Mouse (Mus musculus) olfactory bulb, adult 2 months (tissue): Measurements from ENCODE around the gene Tmem234. TPM values are rescaled to one million over a fixed set of nuclear protein-coding genes. Genes with fewer than 3 reads are reported as not detected.

Experiments used
- H3K27ac ChIP-seq: fragments of 200-500 bp; 2 replicates; pipeline ENCODE4 v1.5.1; 2012; ENCODE audit warnings: low read depth, low read length; ENCODE audit not compliant: insufficient read depth
- H3K4me1 ChIP-seq: fragments of 200-500 bp; 2 replicates; pipeline ENCODE4 v1.6.1; 2012; ENCODE audit warnings: low read length; ENCODE audit not compliant: control insufficient read depth, insufficient read depth
- H3K4me3 ChIP-seq: fragments of 200-500 bp; 2 replicates; pipeline ENCODE4 v1.5.1; 2012; ENCODE audit warnings: mild to moderate bottlenecking, low read depth, low read length, moderate library complexity; ENCODE audit not compliant: insufficient read depth
- CTCF ChIP-seq: fragments of 200-500 bp; IDR thresholded peaks from 2 replicates; pipeline ENCODE4 v1.5.1; 2012; ENCODE audit warnings: low read depth, mild to moderate bottlenecking, low read length, moderate library complexity; ENCODE audit not compliant: insufficient read depth
- POLR2A ChIP-seq: fragments of 200-500 bp; IDR thresholded peaks from 2 replicates; pipeline ENCODE4 v1.6.1; 2012; ENCODE audit warnings: mild to moderate bottlenecking, low read depth, low read length, moderate library complexity; ENCODE audit not compliant: insufficient read depth
- WGBS: fragments of 180-500 bp; shearing (Covaris S2); methylation state at CpG from one replicate; pipeline ENCODE4 v1.1.7; 2018; 5-methylcytosine and 5-hydroxymethylcytosine counted together
- polyA plus RNA-seq: library from polyadenylated mRNA; stranded (reverse); fragments of >200 nt; gene quantifications from 2 replicates; pipeline ENCODE4 v1.2.4, GENCODE M21; 2012; ENCODE audit warnings: low replicate concordance; ENCODE audit not compliant: missing spikeins, insufficient read depth, insufficient read length

Gene Tmem234
- polyA plus RNA-seq, 1 experiment = 500 TPM

DNA sequence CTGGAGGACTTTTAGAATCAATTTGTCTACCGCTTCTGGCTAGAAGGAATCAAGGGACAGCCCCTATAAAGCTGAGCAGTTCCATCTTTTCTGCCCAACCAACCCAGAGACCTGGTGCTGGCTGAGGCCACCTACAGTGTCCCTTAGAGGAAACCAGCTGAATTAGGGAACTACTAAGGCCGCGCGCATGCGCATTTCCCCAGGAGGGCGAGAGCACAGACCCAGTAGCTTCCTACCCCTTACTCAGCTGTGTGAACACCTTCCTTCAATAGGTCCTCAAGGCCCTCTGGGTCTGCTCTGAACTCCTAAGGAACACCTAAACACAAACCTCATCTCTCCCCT, 24.5 kb downstream of the Tmem234 start:
- peaks cover 32% of the 10 kb centered on the region for H3K4me1 ChIP-seq
- TF ChIP-seq CTCF = no peak
- no peak for TF ChIP-seq POLR2A
- H3K27ac ChIP-seq = peak overlapping the region; percentile 95
- under 1% methylated on average over 6 of the region's 6 CpGs for WGBS
- H3K4me3 ChIP-seq = peak overlapping the region; percentile 44

GRCm38 (mm10) chr4:129625496-129625895, 25.0 kb downstream of the Tmem234 start:
- TF ChIP-seq POLR2A (no peak), CTCF (no peak)
- 41% methylated on average over 4 of the region's 4 CpGs for WGBS
- H3K4me1 ChIP-seq = peaks cover 31% of the 10 kb centered on the region

GRCm38 (mm10) chr4:129626035-129626434, 25.6 kb downstream of the Tmem234 start:
- TF ChIP-seq CTCF (no peak), POLR2A (no peak)
- Histone ChIP-seq H3K27ac (no peak overlapping the region), H3K4me1 (peaks cover 26% of the 10 kb centered on the region), H3K4me3 (no peak overlapping the region)
- WGBS = 62% methylated on average over 6 of the region's 6 CpGs

More at GRCm38 (mm10) chr4:129625496-129625895, 25.0 kb downstream of the Tmem234 start:
- H3K27ac ChIP-seq = peak overlapping the region; percentile 95
- H3K4me3 ChIP-seq = no peak overlapping the region

GRCm38 (mm10) chr4:129630944-129631343, 30.5 kb downstream of the Tmem234 start:
- no peak for TF ChIP-seq CTCF
- no peak for TF ChIP-seq POLR2A
- Histone ChIP-seq H3K4me3 (no peak overlapping the region), H3K27ac (no peak overlapping the region), H3K4me1 (peaks cover 3% of the 10 kb centered on the region; the same call in 1 of the 2 replicates)
- 60% methylated on average over 4 of the region's 4 CpGs for WGBS

- no peak for TF ChIP-seq CTCF
- no peak for TF ChIP-seq POLR2A
- 85% methylated on average over 12 of the region's 12 CpGs for WGBS
- no peak overlapping the region for H3K27ac ChIP-seq
- H3K4me3 ChIP-seq = no peak overlapping the region
- H3K4me1 ChIP-seq = no peaks in the 10 kb centered on the region; the same call in 1 of the 2 replicates
These were observed 31.4 kb downstream of the Tmem234 start for GRCm38 (mm10) chr4:129631867-129632266.

DNA sequence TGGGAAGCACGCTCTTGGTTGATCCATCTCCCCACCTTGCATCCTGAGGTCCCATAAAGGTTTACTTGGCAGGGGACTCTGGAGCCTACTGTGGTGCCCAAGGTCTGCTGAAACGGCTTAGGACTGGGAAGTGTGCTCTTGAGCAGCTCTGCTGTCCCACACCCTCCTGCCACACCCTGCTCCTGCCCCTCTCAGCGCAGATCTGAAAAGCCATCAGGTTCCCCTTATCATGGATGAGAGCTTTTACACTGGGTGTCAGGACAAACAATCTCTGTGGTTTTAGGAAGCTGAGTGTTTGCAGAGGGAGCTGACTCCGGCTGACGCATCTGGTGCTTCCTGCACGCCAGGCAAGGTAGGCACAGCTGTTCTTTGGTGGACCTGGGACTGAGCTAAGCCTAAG, 33.4 kb downstream of the Tmem234 start:
- WGBS = 96% methylated on average over 6 of the region's 6 CpGs
- H3K4me1 ChIP-seq = peaks cover 2% of the 10 kb centered on the region; the same call in 1 of the 2 replicates
- no peak overlapping the region for H3K27ac ChIP-seq
- no peak for TF ChIP-seq CTCF
- no peak for TF ChIP-seq POLR2A
- no peak overlapping the region for H3K4me3 ChIP-seq

DNA sequence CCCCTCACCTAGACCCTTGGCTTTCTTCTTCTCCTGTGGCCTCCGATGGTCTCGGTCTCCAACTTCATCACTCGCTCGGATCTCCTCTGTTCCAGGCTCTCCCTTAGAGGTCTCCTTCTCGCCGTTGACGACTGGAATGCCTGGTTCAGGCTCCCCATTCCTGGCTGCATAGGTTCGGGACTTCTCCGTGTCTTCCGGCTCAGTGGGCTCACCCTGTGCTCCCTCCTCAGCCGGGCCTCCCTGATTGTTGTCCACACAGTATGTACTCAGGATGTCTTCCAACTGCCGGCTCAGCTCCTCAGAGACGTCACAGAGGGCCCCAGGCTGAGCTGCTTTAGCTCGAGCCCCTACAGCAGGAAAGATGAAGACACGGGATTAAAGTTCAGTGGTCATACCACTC, 38.8 kb downstream of the Tmem234 start:
- TF ChIP-seq POLR2A = no peak
- no peak for TF ChIP-seq CTCF
- WGBS = 72% methylated on average over 15 of the region's 15 CpGs
- Histone ChIP-seq H3K4me3 (no peak overlapping the region), H3K27ac (no peak overlapping the region), H3K4me1 (peaks cover 11% of the 10 kb centered on the region)

GRCm38 (mm10) chr4:129640101-129640637, 39.7 kb downstream of the Tmem234 start:
- TF ChIP-seq POLR2A (peak; percentile 72; the same call in 1 of the 2 replicates), CTCF (no peak)
- under 1% methylated on average over 17 of the region's 17 CpGs for WGBS

GRCm38 (mm10) chr4:129640638-129641467, 40.4 kb downstream of the Tmem234 start, which contains the start of gene Txlna:
Gene Txlna, minus strand, starts transcription at chr4:129641065.
- peak within 1 kb of the TSS; percentile 98 for H3K27ac ChIP-seq
- under 1% methylated on average over 60 of the region's 60 CpGs for WGBS
- no peak for TF ChIP-seq CTCF
- peak; percentile 31 for TF ChIP-seq POLR2A
- peaks cover 11% of the 10 kb centered on the region for H3K4me1 ChIP-seq
- H3K4me3 ChIP-seq = peak within 1 kb of the TSS; percentile 99

More at GRCm38 (mm10) chr4:129640101-129640637, 39.7 kb downstream of the Tmem234 start:
- peak overlapping the region; percentile 49 for H3K27ac ChIP-seq
- H3K4me3 ChIP-seq = peak overlapping the region; percentile 99
- peaks cover 11% of the 10 kb centered on the region for H3K4me1 ChIP-seq
